Mouse (Mus musculus) layer of hippocampus, postnatal 14 days (tissue): ENCODE results near the gene Dop1a. TPM values are rescaled to one million over a fixed set of nuclear protein-coding genes. Genes with fewer than 3 reads are reported as not detected.
A peak's percentile ranks its signal among the peaks of the same experiment; 100 is the strongest.

Source experiments
- DNase-seq, 2 experiments: peaks; one replicate each; pipeline ENCODE4 v3.0.0; 2021 to 2022; ENCODE audit warnings: low spot score in 2 of 2, mixed read lengths in 1 of 2
- total RNA-seq, 2 experiments: library from RNA; stranded (reverse); gene quantifications; 2 replicates each; pipeline ENCODE4 v1.2.3; 2021

The Dop1a gene
- total RNA-seq, 2 experiments from 2014 or later: 51.0 to 58.8 TPM

DNA sequence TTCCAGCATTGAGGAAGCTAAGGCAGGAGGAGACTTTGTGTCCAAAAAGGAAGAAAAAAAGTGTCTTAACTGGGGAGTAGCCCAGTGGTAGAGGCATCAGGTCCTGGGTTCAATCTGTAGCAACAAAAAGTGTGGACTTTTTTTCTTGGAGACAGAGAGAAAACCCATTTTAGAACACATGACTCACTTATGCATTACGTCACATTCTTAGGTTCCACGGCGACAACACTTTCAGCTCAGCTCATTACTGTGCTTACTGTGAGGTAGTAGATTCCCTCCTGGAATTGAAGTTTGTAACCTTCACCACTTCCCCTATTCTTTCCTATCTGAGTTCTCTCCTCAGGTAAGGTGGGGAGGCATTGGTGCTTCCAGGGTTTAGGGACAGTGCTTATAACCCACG, 29.3 kb downstream of the Dop1a start:
- no peak for DNase-seq

DNA sequence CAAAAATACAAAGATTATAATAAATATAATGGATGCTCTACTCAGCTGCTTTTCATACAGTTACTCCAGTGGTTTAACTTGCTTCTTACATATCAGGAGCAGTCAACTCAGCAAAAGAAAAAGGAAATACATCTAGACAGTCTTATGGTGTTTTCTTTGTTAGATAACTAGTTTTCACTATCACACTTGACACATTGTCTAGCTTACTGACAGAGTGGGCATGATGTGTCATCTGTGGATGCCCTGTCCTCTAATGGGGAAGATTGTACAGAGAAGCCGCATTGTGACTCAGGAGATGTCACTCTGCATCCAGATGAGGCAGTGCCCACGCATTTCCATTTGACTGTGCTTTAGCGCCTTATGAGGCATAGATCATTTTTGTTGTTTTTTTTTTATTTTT, 32.1 kb downstream of the Dop1a start:
- DNase-seq: no peak

GRCm38 (mm10) chr9:86507437-86507836, 40.5 kb downstream of the Dop1a start:
- DNase-seq: no peak

GRCm38 (mm10) chr9:86513733-86514132, 46.8 kb downstream of the Dop1a start:
- no peak for DNase-seq

DNA sequence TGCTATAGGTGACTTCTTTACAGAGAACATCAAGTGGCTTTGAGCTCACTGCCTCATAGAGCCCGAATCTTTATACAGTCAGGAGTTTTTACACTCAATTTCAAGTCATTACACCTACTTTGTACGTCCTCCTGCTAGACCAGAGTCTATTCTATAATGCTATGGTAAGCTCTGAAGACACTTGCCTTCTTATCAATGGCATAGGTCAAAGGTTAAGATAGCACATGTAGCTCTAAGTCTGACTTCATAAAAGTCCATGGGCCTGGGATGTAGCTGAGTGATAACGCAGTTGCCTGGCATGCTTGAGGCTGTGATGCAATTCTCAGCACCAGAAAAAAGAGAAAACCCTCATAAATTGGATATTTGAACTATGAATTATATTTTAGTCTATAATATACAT, 47.4 kb downstream of the Dop1a start:
- DNase-seq: no peak

DNA sequence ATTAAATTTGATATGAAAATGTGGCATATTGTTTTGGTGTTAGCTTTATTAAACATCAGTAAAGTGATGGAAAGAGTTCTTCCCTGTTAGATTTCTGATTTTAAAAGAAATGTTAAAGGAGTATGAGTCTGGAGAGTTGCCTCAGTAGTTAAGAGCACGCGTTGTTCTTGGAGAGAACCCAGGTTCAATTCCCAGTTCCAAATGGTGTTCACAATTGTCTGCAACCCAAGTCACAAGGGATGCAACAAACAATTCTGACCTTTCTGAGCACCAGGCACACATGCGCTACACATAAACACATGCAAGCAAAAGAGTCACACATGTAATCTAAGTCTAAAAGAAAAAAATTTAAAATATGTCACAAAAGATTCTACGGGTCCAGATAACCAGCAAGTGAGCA, 47.8 kb downstream of the Dop1a start:
- DNase-seq: no peak

DNA sequence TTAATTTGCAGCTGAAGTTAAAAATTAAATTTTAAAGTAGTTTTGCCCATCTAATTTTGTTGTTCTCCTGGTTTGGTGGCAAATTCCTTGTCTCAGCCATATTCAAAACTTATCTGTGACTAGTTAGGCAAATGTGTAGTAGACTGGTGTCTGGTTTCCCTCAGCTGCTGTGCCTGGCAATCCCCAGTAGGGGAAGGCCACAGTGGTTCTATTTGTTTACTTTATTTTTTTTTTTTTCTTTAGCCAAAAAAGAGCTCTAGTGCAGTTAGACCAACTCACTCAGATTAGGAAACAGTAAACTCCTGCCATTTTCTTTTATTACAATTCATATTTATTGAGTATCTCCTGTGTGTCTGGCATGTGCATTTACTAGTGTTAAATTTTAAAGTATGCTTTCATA, 55.4 kb downstream of the Dop1a start:
- DNase-seq: no peak

DNA sequence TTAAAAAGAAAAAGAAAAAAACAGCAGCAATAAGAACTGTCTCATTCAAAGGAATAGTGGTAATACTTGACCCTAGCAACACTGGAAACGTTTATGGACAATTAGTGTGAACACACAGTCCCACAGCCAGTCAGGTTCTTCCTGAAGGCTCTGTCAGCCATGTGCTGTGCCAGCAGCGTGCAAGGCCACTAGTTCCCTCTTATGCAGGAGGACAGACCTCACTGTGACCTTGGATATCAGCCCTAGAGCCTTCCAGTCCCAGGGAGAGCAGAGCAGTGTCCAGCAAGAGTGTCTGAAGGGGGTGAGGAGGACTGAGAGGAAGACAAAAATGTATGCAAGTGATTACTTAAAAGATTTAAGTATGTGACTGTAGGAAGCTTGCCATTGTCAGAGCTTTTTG, 58.6 kb downstream of the Dop1a start:
- no peak for DNase-seq

- DNase-seq: no peak
These were observed 67.1 kb downstream of the Dop1a start for GRCm38 (mm10) chr9:86534071-86534470.

DNA sequence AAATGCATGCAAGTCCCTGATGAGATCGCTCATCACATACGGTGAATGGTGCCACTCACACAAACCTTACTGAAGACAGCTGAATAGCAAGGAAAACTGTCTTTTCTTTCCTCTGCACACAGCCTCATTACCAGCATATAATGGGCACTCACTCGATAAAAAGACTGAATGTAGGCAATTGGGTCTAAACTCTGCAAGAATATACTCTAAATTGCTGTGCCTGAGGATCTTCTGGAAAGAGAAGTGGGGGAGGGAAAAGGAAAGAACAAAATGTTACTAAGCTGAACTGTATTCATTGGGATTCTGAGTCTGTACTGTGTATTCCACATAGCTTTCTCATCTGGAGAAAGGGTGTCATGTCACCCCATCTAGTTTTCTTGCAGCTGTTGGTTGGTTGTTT, 76.5 kb downstream of the Dop1a start:
- no peak for DNase-seq

GRCm38 (mm10) chr9:86544559-86544958, 77.6 kb downstream of the Dop1a start:
- DNase-seq: no peak

DNA sequence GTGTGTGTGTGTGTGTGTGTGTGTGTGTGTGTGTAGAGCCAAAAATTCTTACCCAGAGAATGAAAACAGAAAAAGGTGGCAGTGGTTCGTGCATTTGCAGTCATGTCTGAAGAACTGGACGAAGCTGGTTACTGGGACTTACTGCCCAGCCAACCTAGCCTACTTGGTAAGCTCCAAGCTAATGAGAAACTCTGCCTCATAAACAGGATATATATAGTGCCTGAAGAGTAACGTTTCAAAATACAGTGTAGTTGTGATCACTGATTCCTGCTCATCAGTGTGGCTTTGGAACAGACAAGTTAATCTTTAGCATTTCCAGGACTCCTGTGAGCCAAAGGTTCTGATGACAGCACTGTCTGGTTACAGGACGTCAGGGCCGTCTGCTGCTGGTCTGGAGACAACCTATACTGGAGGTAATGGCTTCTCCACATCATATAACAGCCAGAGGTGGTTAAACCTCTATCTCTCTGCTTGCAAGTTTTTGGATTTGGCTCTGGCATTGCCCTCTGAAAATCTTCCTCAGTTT, 82.7 kb downstream of the Dop1a start:
- no peak for DNase-seq

DNA sequence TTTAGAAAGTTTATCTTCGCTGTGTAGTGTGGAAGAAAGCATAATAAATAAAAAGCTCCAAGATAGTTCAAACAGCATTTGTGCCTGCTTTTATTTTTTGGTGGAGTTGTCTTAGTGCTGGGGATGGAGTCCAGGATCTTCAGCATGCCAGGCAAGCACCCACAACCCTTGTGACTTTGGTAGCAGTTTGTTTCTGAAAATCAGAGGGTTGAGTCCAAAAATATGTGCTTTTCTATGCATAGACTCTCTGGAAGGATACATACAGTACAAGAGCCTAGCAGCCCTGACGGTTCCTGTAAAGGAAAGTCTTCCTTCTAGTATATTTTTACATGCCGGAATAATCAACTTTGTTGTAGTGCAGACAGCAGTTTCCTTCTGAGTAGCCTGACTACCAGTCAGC, 83.8 kb downstream of the Dop1a start:
- DNase-seq: no peak

DNA sequence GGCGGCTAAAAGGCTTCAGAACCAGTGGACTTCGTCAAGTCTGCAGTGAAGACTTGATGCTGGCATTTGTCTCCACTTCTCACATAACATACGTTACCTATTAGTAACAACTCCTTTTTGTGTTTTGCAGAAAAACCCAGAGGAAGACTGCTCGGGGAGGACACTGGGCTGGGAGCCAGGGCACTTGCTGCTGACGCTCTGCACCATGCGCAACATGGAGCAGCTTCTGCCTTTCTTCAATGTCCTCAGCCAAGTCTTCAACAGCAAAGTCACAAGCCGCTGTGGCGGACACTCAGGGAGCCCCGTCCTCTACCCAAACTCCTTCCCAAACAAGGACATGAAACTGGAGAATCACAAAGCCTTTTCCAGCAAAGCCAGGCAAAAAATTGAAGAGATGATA, 86.9 kb downstream of the Dop1a start:
- DNase-seq: no peak

GRCm38 (mm10) chr9:86554641-86555040, 87.7 kb downstream of the Dop1a start:
- no peak for DNase-seq

GRCm38 (mm10) chr9:86560543-86560942, 93.6 kb downstream of the Dop1a start:
- no peak for DNase-seq

DNA sequence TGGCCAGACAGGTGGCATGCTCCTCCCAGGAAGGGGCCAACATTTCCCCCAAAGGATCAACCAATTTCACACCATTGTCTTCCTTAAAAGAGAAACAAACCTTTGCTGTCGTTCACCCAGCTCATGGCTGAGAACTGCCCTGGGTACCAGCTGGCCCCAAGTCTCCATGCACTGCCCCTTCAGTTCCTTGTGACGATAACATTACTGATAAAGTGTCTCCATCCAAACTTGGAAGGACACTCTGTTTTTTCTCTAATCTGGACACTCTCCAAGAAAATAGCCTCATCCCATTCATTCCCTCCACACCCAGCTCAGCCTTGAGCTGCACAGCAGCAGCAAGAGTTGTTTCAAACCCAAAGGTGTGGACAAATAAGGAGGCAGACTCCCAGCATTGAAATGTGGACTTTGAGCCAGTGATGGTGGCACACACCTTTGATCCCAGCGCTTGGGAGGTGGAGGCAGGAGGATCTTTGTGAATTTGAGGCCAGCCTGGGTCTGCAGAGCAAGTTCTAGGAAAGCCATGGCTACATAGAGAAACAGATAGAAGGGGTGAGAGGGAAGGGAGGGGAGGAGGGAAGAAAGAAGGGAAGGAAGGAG, 102.5 kb downstream of the Dop1a start:
- no peak for DNase-seq

- no peak for DNase-seq
These were observed 103.4 kb downstream of the Dop1a start for GRCm38 (mm10) chr9:86570261-86570890.

GRCm38 (mm10) chr9:86570946-86571345, 104.0 kb downstream of the Dop1a start:
- no peak for DNase-seq

- peak; percentile 94 to 96 for DNase-seq
These were observed 104.7 kb downstream of the Dop1a start, which contains the start of the genes Pgm3 and Rwdd2a for GRCm38 (mm10) chr9:86571540-86572135. TSS of gene Pgm3 (minus strand) at chr9:86571842. TSS of gene Rwdd2a (plus strand) at chr9:86571991.

GRCm38 (mm10) chr9:86572196-86572595, 105.2 kb downstream of the Dop1a start:
- peak in 1 of 2 experiments; percentile 24 for DNase-seq

GRCm38 (mm10) chr9:86572636-86573291, 105.8 kb downstream of the Dop1a start:
- DNase-seq: peak; percentile 65 to 82
